Mouse (Mus musculus) CH12.LX (cell line): ENCODE measurements around the gene Nmrk1. TPM values are rescaled to one million over a fixed set of nuclear protein-coding genes. Genes with fewer than 3 reads are reported as not detected.

Experiments
- DNase-seq: peaks from one replicate; pipeline ENCODE4 v3.0.0-alpha.2; 2013; ENCODE audit errors: extremely low read depth
- H3K27ac ChIP-seq: 2 replicates; pipeline ENCODE4 v1.5.1; 2012; ENCODE audit warnings: low read depth, mild to moderate bottlenecking, control low read depth, moderate library complexity; ENCODE audit not compliant: insufficient read depth
- H3K27me3 ChIP-seq: replicated peaks from 2 replicates; pipeline ENCODE3; 2012; ENCODE audit warnings: inconsistent platforms
- H3K36me3 ChIP-seq, 2 experiments: replicated peaks in 1 of 2; 2 replicates each; pipeline versions ENCODE3 to v1.6.1; 2012; ENCODE audit warnings: inconsistent platforms in 1 of 2, low read length in 1 of 2, mild to moderate bottlenecking in 1 of 2, mixed read lengths in 1 of 2, moderate library complexity in 1 of 2; ENCODE audit not compliant: control insufficient read depth in 1 of 2, insufficient read depth in 1 of 2
- H3K4me1 ChIP-seq, 2 experiments: 2 replicates each; pipeline ENCODE4 v1.6.1; 2012; ENCODE audit warnings: inconsistent platforms in 1 of 2, moderate library complexity in 1 of 2; ENCODE audit not compliant: insufficient read depth in 2 of 2, control insufficient read depth in 1 of 2
- H3K4me2 ChIP-seq: 2 replicates; pipeline ENCODE4 v1.6.1; 2012; ENCODE audit warnings: low read depth, mild to moderate bottlenecking, control low read depth; ENCODE audit not compliant: poor library complexity, insufficient read depth, severe bottlenecking
- H3K4me3 ChIP-seq, 3 experiments: fragments of 150-350 bp in 1 of 3; sonication (generic) in 1 of 3; replicated peaks in 1 of 3; 2 replicates each; pipeline versions ENCODE3 to v1.5.1; 2011 to 2012; ENCODE audit warnings: low read depth in 2 of 3, low read length in 2 of 3, mild to moderate bottlenecking in 2 of 3, moderate library complexity in 2 of 3, control low read depth in 1 of 3, improper control_type of control experiment in 1 of 3, inconsistent platforms in 1 of 3, mixed read lengths in 1 of 3; ENCODE audit not compliant: poor library complexity in 1 of 3
- H3K79me2 ChIP-seq: replicated peaks from 2 replicates; pipeline ENCODE4 v1.6.1; 2012; ENCODE audit warnings: mild to moderate bottlenecking, moderate library complexity; ENCODE audit not compliant: control insufficient read depth, poor library complexity, insufficient read depth, severe bottlenecking; ENCODE audit errors: extremely low read depth
- H3K9ac ChIP-seq: 2 replicates; pipeline ENCODE4 v1.6.1; 2012; ENCODE audit warnings: low read depth, mild to moderate bottlenecking, control low read depth, moderate library complexity; ENCODE audit not compliant: insufficient read depth
- H3K9me3 ChIP-seq: replicated peaks from 2 replicates; pipeline ENCODE3; 2012; ENCODE audit warnings: low read length, inconsistent platforms, mixed read lengths
- BHLHE40 ChIP-seq: IDR thresholded peaks from 2 replicates; pipeline ENCODE4 v1.6.1; 2011; ENCODE audit warnings: mild to moderate bottlenecking, low read depth, low read length, improper control_type of control experiment
- CHD1 ChIP-seq: IDR thresholded peaks from 2 replicates; pipeline ENCODE4 v1.6.1; 2012; ENCODE audit warnings: low read depth, low read length, improper control_type of control experiment, inconsistent platforms
- CHD2 ChIP-seq: IDR thresholded peaks from 2 replicates; pipeline ENCODE4 v1.6.1; 2011; ENCODE audit warnings: low read length, improper control_type of control experiment
- CTCF ChIP-seq, 2 experiments: IDR thresholded peaks in 1 of 2; conservative IDR thresholded peaks in 1 of 2; 2 replicates each; pipeline ENCODE4 v1.5.1; 2011 to 2012; ENCODE audit warnings: low read depth in 2 of 2, low read length in 2 of 2, improper control_type of control experiment in 1 of 2, inconsistent platforms in 1 of 2, mild to moderate bottlenecking in 1 of 2, moderate library complexity in 1 of 2
- E2F4 ChIP-seq: IDR thresholded peaks from 2 replicates; pipeline ENCODE4 v1.6.1; 2011; ENCODE audit warnings: low read depth, low read length, improper control_type of control experiment; ENCODE audit not compliant: insufficient replicate concordance
- ELF1 ChIP-seq: IDR thresholded peaks from 2 replicates; pipeline ENCODE4 v1.6.1; 2014; ENCODE audit warnings: low read depth, mild to moderate bottlenecking, inconsistent platforms, low read length, improper control_type of control experiment
- EP300 ChIP-seq: IDR thresholded peaks from 2 replicates; pipeline ENCODE4 v1.6.1; 2011; ENCODE audit warnings: low read length, improper control_type of control experiment
- ETS1 ChIP-seq: conservative IDR thresholded peaks from 2 replicates; pipeline ENCODE4 v1.6.1; 2012; ENCODE audit warnings: low read depth, mild to moderate bottlenecking, inconsistent platforms, low read length, improper control_type of control experiment, moderate library complexity
- GABPA ChIP-seq: IDR thresholded peaks from 2 replicates; pipeline ENCODE4 v1.6.1; 2012; ENCODE audit warnings: low read depth, low read length, improper control_type of control experiment, inconsistent platforms; ENCODE audit not compliant: insufficient replicate concordance
- HCFC1 ChIP-seq: IDR thresholded peaks from 2 replicates; pipeline ENCODE4 v1.6.1; 2012; ENCODE audit warnings: low read depth, mild to moderate bottlenecking, inconsistent platforms, low read length, improper control_type of control experiment
- IRF4 ChIP-seq: IDR thresholded peaks from 2 replicates; pipeline ENCODE4 v1.6.1; 2014; ENCODE audit warnings: low read depth, mild to moderate bottlenecking, inconsistent platforms, low read length, improper control_type of control experiment
- JUN ChIP-seq: IDR thresholded peaks from 2 replicates; pipeline ENCODE4 v1.6.1; 2011; ENCODE audit warnings: low read depth, mild to moderate bottlenecking, low read length, improper control_type of control experiment, moderate library complexity; ENCODE audit not compliant: insufficient read depth
- JUND ChIP-seq: conservative IDR thresholded peaks from 2 replicates; pipeline ENCODE4 v1.6.1; 2011; ENCODE audit warnings: low read depth, low read length, improper control_type of control experiment
- KAT2A ChIP-seq: IDR thresholded peaks from 2 replicates; pipeline ENCODE4 v1.6.1; 2012; ENCODE audit warnings: low read length, improper control_type of control experiment, inconsistent platforms; ENCODE audit not compliant: insufficient replicate concordance
- MAFK ChIP-seq: IDR thresholded peaks from 2 replicates; pipeline ENCODE4 v1.6.1; 2011; ENCODE audit warnings: low read length, improper control_type of control experiment; ENCODE audit not compliant: insufficient replicate concordance
- MAX ChIP-seq: IDR thresholded peaks from 2 replicates; pipeline ENCODE4 v1.6.1; 2011; ENCODE audit warnings: low read length, improper control_type of control experiment
- MAZ ChIP-seq: IDR thresholded peaks from 2 replicates; pipeline ENCODE4 v1.6.1; 2012; ENCODE audit warnings: low read depth, mild to moderate bottlenecking, inconsistent platforms, low read length, improper control_type of control experiment, moderate library complexity
- MEF2A ChIP-seq: IDR thresholded peaks from 2 replicates; pipeline ENCODE4 v1.6.1; 2014; ENCODE audit warnings: low read depth, mild to moderate bottlenecking, inconsistent platforms, low read length, improper control_type of control experiment, borderline replicate concordance
- MXI1 ChIP-seq: IDR thresholded peaks from 2 replicates; pipeline ENCODE4 v1.6.1; 2011; ENCODE audit warnings: mild to moderate bottlenecking, low read depth, low read length, improper control_type of control experiment
- MYC ChIP-seq: IDR thresholded peaks from 2 replicates; pipeline ENCODE4 v1.6.1; 2011; ENCODE audit warnings: low read depth, mild to moderate bottlenecking, improper control_type of control experiment, low read length
- NELFE ChIP-seq: IDR thresholded peaks from 2 replicates; pipeline ENCODE4 v1.6.1; 2011; ENCODE audit warnings: low read depth, low read length, improper control_type of control experiment
- NRF1 ChIP-seq: IDR thresholded peaks from 2 replicates; pipeline ENCODE4 v1.6.1; 2014; ENCODE audit warnings: low read depth, mild to moderate bottlenecking, inconsistent platforms, low read length, improper control_type of control experiment, moderate library complexity
- PAX5 ChIP-seq: IDR thresholded peaks from 2 replicates; pipeline ENCODE4 v1.6.1; 2012; ENCODE audit warnings: low read length, inconsistent platforms, mixed read lengths
- POLR2A ChIP-seq: IDR thresholded peaks from 2 replicates; pipeline ENCODE4 v1.6.1; 2011; ENCODE audit warnings: low read depth, mild to moderate bottlenecking, improper control_type of control experiment, low read length
- POLR2AphosphoS2 ChIP-seq: IDR thresholded peaks from 2 replicates; pipeline ENCODE4 v1.6.1; 2011; ENCODE audit warnings: low read depth, low read length, improper control_type of control experiment
- RAD21 ChIP-seq: IDR thresholded peaks from 2 replicates; pipeline ENCODE4 v1.6.1; 2011; ENCODE audit warnings: low read depth, mild to moderate bottlenecking, low read length, improper control_type of control experiment, moderate library complexity
- RCOR1 ChIP-seq: conservative IDR thresholded peaks from 2 replicates; pipeline ENCODE4 v1.6.1; 2012; ENCODE audit warnings: low read depth, mild to moderate bottlenecking, inconsistent platforms, low read length, improper control_type of control experiment
- SIN3A ChIP-seq: IDR thresholded peaks from 2 replicates; pipeline ENCODE4 v1.6.1; 2012; ENCODE audit warnings: low read length, improper control_type of control experiment, inconsistent platforms
- SMC3 ChIP-seq: IDR thresholded peaks from 2 replicates; pipeline ENCODE4 v1.6.1; 2011; ENCODE audit warnings: low read depth, low read length, improper control_type of control experiment
- TBP ChIP-seq: conservative IDR thresholded peaks from 2 replicates; pipeline ENCODE4 v1.6.1; 2011; ENCODE audit warnings: low read depth, low read length, improper control_type of control experiment
- TCF12 ChIP-seq: IDR thresholded peaks from 2 replicates; pipeline ENCODE4 v1.6.1; 2014; ENCODE audit warnings: low read depth, mild to moderate bottlenecking, inconsistent platforms, low read length, improper control_type of control experiment
- UBTF ChIP-seq: IDR thresholded peaks from 2 replicates; pipeline ENCODE4 v1.6.1; 2012; ENCODE audit warnings: low read depth, mild to moderate bottlenecking, inconsistent platforms, low read length, improper control_type of control experiment, moderate library complexity
- USF1 ChIP-seq: IDR thresholded peaks from 2 replicates; pipeline ENCODE4 v1.6.1; 2014; ENCODE audit warnings: low read depth, mild to moderate bottlenecking, inconsistent platforms, low read length, improper control_type of control experiment
- USF2 ChIP-seq: conservative IDR thresholded peaks from 2 replicates; pipeline ENCODE4 v1.6.1; 2011; ENCODE audit warnings: low read depth, low read length, improper control_type of control experiment
- ZC3H11A ChIP-seq: IDR thresholded peaks from 2 replicates; pipeline ENCODE4 v1.6.1; 2012; ENCODE audit warnings: low read depth, mild to moderate bottlenecking, inconsistent platforms, low read length, improper control_type of control experiment
- ZKSCAN1 ChIP-seq: IDR thresholded peaks from 2 replicates; pipeline ENCODE4 v1.6.1; 2012; ENCODE audit warnings: low read depth, inconsistent platforms, low read length, improper control_type of control experiment, borderline replicate concordance
- ZMIZ1 ChIP-seq: IDR thresholded peaks from 2 replicates; pipeline ENCODE4 v1.6.1; 2012; ENCODE audit warnings: low read depth, mild to moderate bottlenecking, inconsistent platforms, low read length, improper control_type of control experiment
- ZNF384 ChIP-seq: IDR thresholded peaks from 2 replicates; pipeline ENCODE4 v1.6.1; 2012; ENCODE audit warnings: low read depth, low read length, improper control_type of control experiment, inconsistent platforms
- dilution Hi-C: fragments of 300-500 bp; cut with MboI; formaldehyde crosslinking; loops from 2 replicates; pipeline ENCODE4 v1.14.3; 2020; ENCODE audit warnings: low sequenced_read_pairs; ENCODE audit not compliant: extremely low pct_unique_long_range_greater_than_20kb, extremely low pct_ligation_motif_present
- in situ Hi-C: fragments of 300-500 bp; cut with MboI; formaldehyde crosslinking; loops from 3 replicates; pipeline ENCODE4 v1.14.3; 2019; ENCODE audit warnings: low sequenced_read_pairs, low pct_ligation_motif_present, low pct_unique_long_range_greater_than_20kb, mixed read lengths
- polyA plus RNA-seq: library from polyadenylated mRNA; unstranded; fragments of >175 nt; gene quantifications from 2 replicates; pipeline ENCODE4 v1.2.1, GENCODE M21; 2012; ENCODE audit warnings: low read depth; ENCODE audit not compliant: insufficient read length
- total RNA-seq, 2 experiments: library from RNA; depleted of rRNA; stranded (reverse); fragments of 300-350 nt in 1 of 2; fragments of >200 nt in 1 of 2; gene quantifications; 2 replicates each; pipeline ENCODE4 v1.2.3; 2012 to 2014

Gene Nmrk1
- total and polyA plus RNA-seq, 3 experiments, result 9.7 to 10.1 (median 9.8) TPM

DNA sequence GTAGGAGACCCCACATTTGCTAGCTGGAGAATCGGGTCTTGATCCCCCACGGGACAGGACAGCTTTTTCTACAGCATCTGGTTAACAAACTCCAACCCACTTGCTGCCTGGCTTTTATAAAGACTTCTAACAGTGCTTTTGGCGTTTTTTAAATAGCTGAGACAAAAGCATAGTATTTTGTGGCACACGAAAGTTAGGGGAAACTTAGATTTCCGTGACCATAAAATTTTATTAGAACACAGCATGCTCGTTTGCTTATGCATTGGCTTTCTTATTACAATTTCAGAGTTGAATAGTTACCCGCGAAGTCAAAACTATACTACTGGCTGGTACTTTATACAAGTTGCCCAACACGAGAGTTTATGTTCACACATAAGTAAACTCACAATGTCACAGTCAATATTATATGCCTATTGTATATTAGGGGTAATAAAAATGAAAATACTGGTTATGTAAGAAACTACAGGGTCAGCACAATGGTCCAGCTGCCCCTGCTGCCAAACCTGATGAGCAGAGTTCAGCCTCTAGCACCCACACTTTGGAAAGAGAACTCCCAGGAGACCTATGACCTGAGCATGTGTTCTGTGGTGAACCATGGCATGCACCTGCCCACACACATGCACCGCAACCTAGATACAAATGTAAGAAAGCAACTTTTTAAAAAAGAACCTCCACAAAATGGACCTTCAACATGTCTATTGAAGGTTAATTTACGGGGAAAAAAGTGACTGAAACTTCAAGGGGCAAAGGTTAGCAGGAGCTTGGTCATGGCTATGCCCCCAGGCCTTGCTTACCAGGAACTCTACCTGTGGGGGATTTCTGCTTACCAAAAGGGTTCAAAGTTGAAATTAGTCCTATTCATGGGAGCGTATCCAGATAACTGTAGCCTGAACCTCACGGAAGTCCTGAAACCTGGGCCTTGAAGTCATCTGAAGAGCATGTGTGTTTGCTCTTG, 758 bp downstream of the Nmrk1 start:
- TF ChIP-seq ZNF384 (no peak), CHD2 (no peak), MXI1 (peak; percentile 66; the same call in 1 of the 2 replicates), SIN3A (no peak), MAZ (no peak), MAX (peak; percentile 35; the same call in 1 of the 2 replicates), E2F4 (no peak), MAFK (peak; percentile 20; the same call in 1 of the 2 replicates), USF1 (no peak), EP300 (peak; percentile 29; the same call in 1 of the 2 replicates), CHD1 (no peak), RCOR1 (no peak), SMC3 (no peak), KAT2A (no peak), HCFC1 (no peak), MEF2A (no peak), NELFE (no peak), POLR2A (no peak), IRF4 (no peak), JUND (no peak), RAD21 (no peak), UBTF (no peak), JUN (no peak), TCF12 (peak; percentile 25; the same call in 1 of the 2 replicates), CTCF (conservative IDR thresholded peaks at IDR 0.05 in 1 of 2, IDR thresholded peaks at IDR 0.05 in 1 of 2; ENCODE audit: low read depth in 2 of 2, low read length in 2 of 2) (no peak), NRF1 (no peak), MYC (no peak), GABPA (no peak), ZKSCAN1 (no peak), ZC3H11A (no peak), USF2 (no peak), PAX5 (no peak), ZMIZ1 (no peak), TBP (no peak), ELF1 (no peak), BHLHE40 (peak; percentile 43; the same call in 1 of the 2 replicates), ETS1 (no peak; the same call in 1 of the 2 replicates), POLR2AphosphoS2 (no peak)
- no peaks in the 10 kb centered on the region for H3K27me3 ChIP-seq
- peak overlapping the region; percentile 46 for H3K4me2 ChIP-seq
- H3K4me1 ChIP-seq, result peaks cover 2 to 26% of the 10 kb centered on the region in 2 experiments; a peak in 3 of 4 replicates
- H3K36me3 ChIP-seq, result peaks cover 3 to 14% of the 10 kb centered on the region in 2 experiments
- no peak overlapping the region for H3K27ac ChIP-seq
- no peak for DNase-seq
- in situ Hi-C loops (no loop called here), dilution Hi-C loops (no loop called here)
- H3K9ac ChIP-seq, result peak overlapping the region; percentile 59; the same call in 1 of the 2 replicates
- H3K9me3 ChIP-seq, result no peaks in the 10 kb centered on the region
- peak overlapping the region; percentile 65 to 95 (median 93) for H3K4me3 ChIP-seq
- H3K79me2 ChIP-seq, result peaks cover 20% of the 10 kb centered on the region
